Mouse (Mus musculus) layer of hippocampus, adult 11-12 months (tissue): ENCODE measurements around the gene Cfap57.
"Not testable (repeated sequence)": the region's sequence is repeated elsewhere in the genome, so short reads cannot be mapped to it uniquely, and the experiment has no call there.

Source experiments
- DNase-seq: peaks from one replicate; pipeline ENCODE4 v3.0.0; 2022; ENCODE audit warnings: low spot score

Gene Cfap57

GRCm38 (mm10) chr4:118564062-118564925, 56.3 kb downstream of the Cfap57 start:
- no peak for DNase-seq

- DNase-seq: no peak
Measured at GRCm38 (mm10) chr4:118553039-118553649, 67.4 kb downstream of the Cfap57 start.

- not testable (repeated sequence) for DNase-seq
Measured at GRCm38 (mm10) chr4:118548130-118548480, 72.5 kb downstream of the Cfap57 start.

GRCm38 (mm10) chr4:118547424-118548129, 73.0 kb downstream of the Cfap57 start:
- peak; percentile 61 for DNase-seq

GRCm38 (mm10) chr4:118544441-118545127, 76.0 kb downstream of the Cfap57 start:
- DNase-seq: no peak

GRCm38 (mm10) chr4:118543592-118544260, 76.9 kb downstream of the Cfap57 start, which contains the start of gene Tmem125:
Gene Tmem125, minus strand, starts transcription at chr4:118544044.
- DNase-seq: peak; percentile 56

GRCm38 (mm10) chr4:118543158-118543530, 77.4 kb downstream of the Cfap57 start:
- no peak for DNase-seq

GRCm38 (mm10) chr4:118542510-118543157, 77.9 kb downstream of the Cfap57 start:
- peak; percentile 38 for DNase-seq

GRCm38 (mm10) chr4:118539904-118540303, 80.7 kb downstream of the Cfap57 start:
- no peak for DNase-seq

GRCm38 (mm10) chr4:118537801-118538200, 82.8 kb downstream of the Cfap57 start:
- no peak for DNase-seq

- no peak for DNase-seq
Measured at GRCm38 (mm10) chr4:118535610-118536009, 85.0 kb downstream of the Cfap57 start.

- no peak for DNase-seq
Measured at GRCm38 (mm10) chr4:118533605-118534004, 87.0 kb downstream of the Cfap57 start.

- no peak for DNase-seq
Measured at GRCm38 (mm10) chr4:118533156-118533555, 87.4 kb downstream of the Cfap57 start.

- DNase-seq: no peak
Measured at GRCm38 (mm10) chr4:118532663-118533062, 87.9 kb downstream of the Cfap57 start.

- no peak for DNase-seq
Measured at GRCm38 (mm10) chr4:118527720-118528119, 92.9 kb downstream of the Cfap57 start.

GRCm38 (mm10) chr4:118527335-118527681, 93.3 kb downstream of the Cfap57 start:
- no peak for DNase-seq

GRCm38 (mm10) chr4:118526408-118527334, 93.9 kb downstream of the Cfap57 start, which contains the start of gene 2610528J11Rik:
Gene 2610528J11Rik, plus strand, starts transcription at chr4:118526999.
- no peak for DNase-seq

- no peak for DNase-seq
Measured at GRCm38 (mm10) chr4:118525779-118526178, 94.8 kb downstream of the Cfap57 start.

- no peak for DNase-seq
Measured at GRCm38 (mm10) chr4:118523976-118524375, 96.6 kb downstream of the Cfap57 start.

- DNase-seq: no peak
Measured at GRCm38 (mm10) chr4:118522248-118522647, 98.3 kb downstream of the Cfap57 start.
